Mouse (Mus musculus): ENCODE measurements around the gene Pfdn6. TPM values are rescaled to one million over a fixed set of nuclear protein-coding genes. Genes with fewer than 3 reads are reported as not detected.
"Not testable (repeated sequence)": the region's sequence is repeated elsewhere in the genome, so short reads cannot be mapped to it uniquely, and the experiment has no call there.

Pfdn6 gene
- total RNA-seq, 2 experiments from 2014 or later: 90.5 to 96.1 TPM

DNA sequence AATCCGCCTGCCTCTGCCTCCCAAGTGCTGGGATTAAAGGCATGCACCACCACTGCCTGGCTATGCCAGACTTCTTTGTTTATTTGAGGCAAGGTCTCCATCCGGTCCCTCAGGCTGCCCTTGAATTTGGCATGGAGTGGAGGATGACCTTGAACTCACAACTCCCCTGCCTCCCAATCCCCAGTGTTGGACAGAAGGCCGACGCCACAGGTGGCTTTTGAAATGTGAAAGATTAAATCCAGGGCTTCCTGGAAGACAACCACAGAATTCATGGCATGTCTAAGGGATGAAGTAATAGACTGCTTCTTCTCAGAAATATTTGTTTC, 39.2 kb downstream of the Pfdn6 start:
- no peak for DNase-seq
- intact Hi-C loops (cut with DNase I): no loop called here

DNA sequence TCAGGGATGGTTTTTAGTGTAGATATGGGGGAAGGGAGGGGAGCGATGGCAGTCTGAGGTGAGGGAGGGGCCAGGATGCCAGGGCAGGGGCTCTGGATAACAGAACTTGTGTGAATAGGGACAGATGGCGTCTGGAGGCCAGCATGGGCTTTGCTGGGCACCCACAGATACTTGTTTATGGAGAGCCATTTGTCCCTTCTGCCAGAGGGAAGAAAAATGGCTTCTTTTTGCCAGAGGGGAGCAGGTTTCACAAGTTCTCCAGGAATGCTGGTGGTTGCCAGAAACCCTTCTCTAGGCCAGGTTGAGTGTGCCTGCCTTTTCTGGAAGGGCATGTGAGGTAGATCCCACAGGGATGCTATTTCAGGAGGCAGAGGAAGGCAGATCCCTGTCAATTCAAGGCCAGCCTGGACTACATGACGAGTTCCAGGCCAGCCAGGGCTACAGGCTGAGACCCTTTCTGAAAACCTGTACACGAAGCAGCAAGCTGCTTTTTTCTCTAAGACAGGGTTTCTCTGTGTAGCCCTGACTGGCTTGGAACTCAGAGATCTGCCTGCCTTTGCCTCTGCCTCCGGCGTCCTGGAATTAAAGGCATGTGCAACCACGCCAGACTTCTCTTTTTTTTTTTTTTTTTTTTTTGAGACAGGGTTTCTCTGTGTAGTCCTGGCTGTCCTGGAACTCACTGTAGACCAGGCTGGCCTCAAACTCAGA, 39.7 kb downstream of the Pfdn6 start:
- DNase-seq: no peak

DNA sequence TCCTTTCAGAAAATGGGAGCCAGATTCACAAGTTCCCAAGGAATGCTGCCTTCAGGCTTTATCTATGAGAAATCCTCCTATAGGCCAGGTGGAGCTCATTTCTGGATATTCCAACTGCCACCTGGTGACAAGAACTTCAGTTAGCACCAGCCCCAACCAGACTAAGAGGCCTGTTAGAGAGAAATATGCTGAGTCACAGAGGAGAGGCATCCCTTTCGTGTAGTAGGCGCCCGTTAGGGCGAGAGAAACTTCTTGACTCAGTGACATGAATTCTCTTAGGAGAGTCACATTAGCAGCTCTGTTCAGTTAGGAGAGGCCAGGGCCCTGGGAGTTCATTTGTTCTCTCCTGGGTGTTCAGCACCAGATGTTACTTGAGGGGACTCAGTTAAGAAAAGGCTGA, 40.5 kb downstream of the Pfdn6 start:
- intact Hi-C loops (cut with DNase I): no loop called here
- no peak for DNase-seq

More for the DNA sequence above, 39.7 kb downstream of the Pfdn6 start:
- intact Hi-C loops (cut with DNase I): no loop called here

DNA sequence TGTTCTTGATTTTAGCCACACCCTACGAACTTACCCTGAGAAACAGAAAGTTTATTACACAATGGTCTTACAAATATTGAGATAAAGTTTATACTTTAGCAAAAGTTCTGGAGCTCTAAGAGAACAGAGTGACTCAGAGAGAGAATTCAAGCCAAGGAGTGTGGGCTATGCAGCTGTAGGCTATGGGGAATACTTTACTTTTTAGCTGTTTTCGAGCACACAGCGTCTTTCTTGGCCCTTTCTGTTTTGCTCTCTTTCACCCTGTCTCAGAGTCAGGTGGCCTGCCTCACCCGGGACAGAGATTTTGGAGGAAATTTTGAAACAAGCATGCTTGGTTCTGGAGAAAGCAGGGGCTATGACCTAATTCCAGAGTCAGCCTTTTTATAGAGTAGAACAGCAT, 42.0 kb downstream of the Pfdn6 start:
- DNase-seq; intact Hi-C loops (cut with DNase I): not testable (repeated sequence)

DNA sequence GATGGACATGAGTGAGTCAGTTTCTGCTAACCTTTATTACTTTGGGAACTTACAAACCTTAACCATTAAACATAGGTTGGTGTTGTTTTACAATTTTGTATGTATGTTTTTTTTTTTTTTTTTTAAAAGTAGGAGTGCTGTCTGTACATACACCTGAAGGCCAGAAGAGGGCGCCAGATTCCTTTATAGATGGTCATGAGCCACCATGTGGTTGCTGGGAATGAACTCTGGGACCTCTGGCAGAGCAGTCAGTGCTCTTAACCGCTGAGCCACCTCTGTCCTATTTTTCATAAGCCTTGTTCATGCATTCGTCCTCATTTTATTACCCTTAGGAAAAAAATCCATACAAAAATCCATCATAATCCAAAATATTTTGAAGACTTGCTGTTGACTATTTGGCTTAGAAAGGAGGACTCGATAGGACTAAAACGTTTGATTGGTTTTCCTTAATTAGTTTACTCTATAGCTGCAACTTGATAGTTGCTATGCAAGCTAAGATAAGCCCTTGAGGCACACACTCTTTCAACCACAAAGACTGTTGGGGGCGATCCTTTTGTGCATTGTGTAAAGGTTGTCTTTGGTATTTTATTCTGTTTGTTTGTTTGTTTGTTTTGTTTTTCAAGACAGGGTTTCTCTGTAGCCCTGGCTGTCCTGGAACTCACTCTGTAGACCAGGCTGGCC, 42.9 kb downstream of the Pfdn6 start:
- intact Hi-C loops (cut with DNase I): no loop called here

DNA sequence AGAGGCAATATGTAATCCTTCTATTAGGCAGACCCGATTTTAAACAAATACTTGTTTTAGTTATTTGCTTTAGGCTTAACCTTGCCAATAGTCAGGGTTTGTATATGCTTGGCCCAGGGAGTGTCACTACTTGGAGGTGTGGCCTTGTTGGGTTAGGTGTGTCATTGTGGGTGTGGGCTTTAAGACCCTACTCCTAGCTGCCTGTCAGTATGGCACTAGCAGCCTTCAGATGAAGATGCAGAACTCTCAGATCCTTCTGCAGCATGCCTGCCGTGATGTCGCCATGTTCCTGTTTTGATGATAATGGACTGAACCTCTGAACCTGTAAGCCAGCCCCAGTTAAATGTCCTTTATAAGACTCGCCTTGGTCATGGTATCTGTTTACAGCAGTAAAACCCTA, 47.1 kb downstream of the Pfdn6 start:
- DNase-seq; intact Hi-C loops (cut with DNase I): not testable (repeated sequence)

More for the DNA sequence above, 42.9 kb downstream of the Pfdn6 start:
- no peak for DNase-seq

DNA sequence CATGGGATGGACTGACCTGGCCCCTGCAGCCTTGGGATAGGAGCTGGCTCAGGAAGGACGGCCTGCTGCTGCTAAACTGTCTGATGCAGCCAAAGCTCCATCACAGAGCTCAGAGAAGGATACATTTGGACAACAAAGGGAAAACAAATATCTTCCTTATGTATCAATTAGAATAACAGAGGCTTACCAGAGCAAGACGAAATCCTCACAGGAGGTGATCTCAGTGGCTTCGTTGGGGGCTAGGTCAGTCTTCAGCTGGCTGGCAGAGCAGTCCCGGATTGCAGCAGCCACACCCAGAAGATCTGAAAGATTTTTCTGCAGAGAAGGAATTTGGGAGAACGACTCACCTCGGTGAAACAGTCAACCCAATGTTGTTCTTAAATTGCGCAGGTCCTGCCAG, 47.7 kb downstream of the Pfdn6 start:
- intact Hi-C loops (cut with DNase I): no loop called here
- DNase-seq: no peak

DNA sequence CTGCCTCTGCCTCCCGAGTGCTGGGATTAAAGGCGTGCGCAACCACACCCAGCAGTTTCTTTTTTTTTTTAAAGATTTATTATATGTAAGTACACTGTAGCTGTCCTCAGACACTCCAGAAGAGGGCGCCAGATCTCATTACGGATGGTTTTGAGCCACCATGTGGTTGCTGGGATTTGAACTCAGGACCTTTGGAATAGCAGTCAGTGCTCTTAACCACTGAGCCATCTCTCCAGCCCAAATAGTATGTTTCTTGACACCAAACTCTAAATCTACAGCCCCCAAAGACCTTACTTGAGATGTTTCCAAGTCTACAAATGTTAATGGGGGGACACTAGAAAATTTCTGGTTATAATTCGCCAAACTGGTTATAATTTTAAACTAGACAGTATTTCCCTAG, 48.3 kb downstream of the Pfdn6 start:
- intact Hi-C loops (cut with DNase I); DNase-seq: not testable (repeated sequence)

DNA sequence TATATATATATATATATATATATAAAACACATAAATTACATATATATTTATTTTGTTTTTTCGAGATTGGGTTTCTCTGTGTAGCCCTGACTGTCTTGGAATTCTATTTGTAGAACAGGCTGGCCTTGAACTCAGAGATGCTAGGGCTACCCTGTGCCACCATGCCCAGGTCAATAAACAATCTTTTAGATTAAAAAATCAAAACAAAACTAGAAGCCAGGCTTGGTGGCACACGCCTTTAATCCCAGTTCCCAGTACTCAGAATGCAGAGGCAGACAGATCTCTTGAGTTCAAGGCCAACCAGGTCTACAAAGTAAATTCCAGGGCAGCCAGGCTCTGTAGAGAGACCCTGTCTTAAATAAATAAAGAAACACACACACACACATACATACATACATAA, 48.8 kb downstream of the Pfdn6 start:
- DNase-seq: no peak
- intact Hi-C loops (cut with DNase I): no loop called here

DNA sequence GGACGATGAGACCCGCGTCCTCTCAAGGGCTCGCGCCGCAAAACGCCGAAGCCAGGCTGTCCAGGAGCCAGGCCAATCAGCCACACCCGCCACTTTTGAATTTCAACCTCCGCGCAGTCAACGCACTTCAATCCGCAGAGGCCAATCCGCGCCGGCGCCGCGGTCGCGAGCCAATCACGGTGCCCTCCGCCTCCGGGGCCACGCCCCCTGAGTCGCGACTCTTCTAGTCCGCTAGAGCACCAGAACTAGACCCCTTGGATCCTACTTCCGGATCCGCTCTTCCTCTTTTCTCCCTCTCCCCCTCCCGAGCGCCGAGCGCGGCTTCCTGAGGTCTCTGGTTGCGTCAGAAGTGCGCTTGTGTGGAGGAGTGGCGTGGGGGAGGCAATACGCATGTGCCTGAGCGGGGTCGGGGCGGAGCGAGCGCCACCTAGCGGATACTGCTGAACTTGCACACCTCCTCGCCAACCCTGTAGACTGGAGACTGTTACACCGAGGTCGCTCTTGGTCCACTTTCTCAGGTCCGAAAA, 49.5 kb downstream of the Pfdn6 start, which contains the start of gene Kifc1:
TSS of gene Kifc1 (minus strand) at position 129 of the 527 bp plus-strand sequence.
- peak; percentile 100 for DNase-seq
- intact Hi-C loops (cut with DNase I): no loop called here

DNA sequence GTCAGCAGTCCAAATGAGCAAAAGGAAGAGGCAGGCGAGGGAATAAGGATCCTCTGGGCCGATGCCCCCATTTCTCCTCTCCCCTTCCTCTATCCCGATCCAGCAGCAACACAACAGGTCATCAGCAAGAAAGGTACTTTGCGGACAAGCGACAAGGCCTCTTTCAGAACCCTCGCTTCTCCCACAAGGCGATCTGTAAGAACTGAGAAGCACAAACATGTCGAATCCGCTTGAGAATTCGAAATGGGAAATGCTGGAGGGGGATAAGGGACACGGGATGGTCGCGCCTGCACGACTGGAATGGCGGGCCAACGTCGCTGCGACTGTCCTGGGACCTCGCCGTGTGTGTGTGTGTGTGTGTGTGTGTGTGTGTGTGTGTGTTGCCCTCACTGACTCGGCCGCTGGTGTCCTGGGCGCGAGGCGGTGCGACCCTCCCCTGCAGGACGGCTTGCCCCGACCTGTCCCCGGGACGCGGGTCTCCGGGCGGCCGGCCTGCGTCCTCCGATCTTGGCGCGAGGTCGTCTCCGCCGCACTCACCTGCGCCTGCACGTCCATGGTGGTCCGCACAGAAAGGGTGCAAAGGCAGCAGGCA, 50.1 kb downstream of the Pfdn6 start:
- intact Hi-C loops (cut with DNase I); DNase-seq: not testable (repeated sequence)

Other genes with a start within 250 kb of the Pfdn6 start
- gene March2, start 221.7 kb downstream of the Pfdn6 start, total RNA-seq (2021): 10 to 100 TPM; 66.9 to 73.5 TPM
- 100 to 1,000 TPM; 361 to 382 TPM for gene Rab11b, start 179.8 kb downstream of the Pfdn6 start, total RNA-seq (2021)
- gene Angptl4, start 158.5 kb downstream of the Pfdn6 start, total RNA-seq (2021): 10 to 100 TPM in 1 of 2 experiments, 1 to 10 TPM in 1; 9.7 to 10.8 TPM
- 10 to 100 TPM; 38.6 to 44.1 TPM for gene Kank3, start 129.8 kb downstream of the Pfdn6 start, total RNA-seq (2021)
- 1,000 to 10,000 TPM; 1,155 to 1,182 TPM for gene Rps28, start 115.8 kb downstream of the Pfdn6 start, total RNA-seq (2021)
- 100 to 1,000 TPM; 214 to 232 TPM for gene Ndufa7, start 115.8 kb downstream of the Pfdn6 start, total RNA-seq (2021)
- 10 to 100 TPM; 21.6 to 25.4 TPM for gene Cd320, start 97.3 kb downstream of the Pfdn6 start, total RNA-seq (2021)
- not detected for gene Gm7029, start 66.5 kb downstream of the Pfdn6 start, total RNA-seq (2021)
- 1 to 10 TPM; 7.7 to 9.4 TPM for gene Kifc1, start 49.7 kb downstream of the Pfdn6 start, total RNA-seq (2021)
- not detected for gene Platr17, start 35.2 kb downstream of the Pfdn6 start, total RNA-seq (2021)
- 10 to 100 TPM; 37.6 to 39.2 TPM for gene Daxx, start 30.9 kb downstream of the Pfdn6 start, total RNA-seq (2021)
- 10 to 100 TPM; 45.5 to 56.6 TPM for gene Tapbp, start 24.4 kb downstream of the Pfdn6 start, total RNA-seq (2021)
- 10 to 100 TPM; 33.2 to 36.8 TPM for gene Zbtb22, start 24.4 kb downstream of the Pfdn6 start, total RNA-seq (2021)
- 10 to 100 TPM; 74.1 to 75.5 TPM for gene Rgl2, start 10.8 kb downstream of the Pfdn6 start, total RNA-seq (2021)
- 10 to 100 TPM; 30.1 to 36.6 TPM for gene Wdr46, start 317 bp upstream of the Pfdn6 start, total RNA-seq (2021)
- gene B3galt4, start 11.1 kb upstream of the Pfdn6 start, total RNA-seq (2021): 1 to 10 TPM; 6.6 to 6.8 TPM
- gene Vps52, start 15.5 kb upstream of the Pfdn6 start, total RNA-seq (2021): 10 to 100 TPM; 72.2 to 72.6 TPM
- gene Rps18, start 15.7 kb upstream of the Pfdn6 start, total RNA-seq (2021): 100 to 1,000 TPM; 557 to 591 TPM
- 10 to 100 TPM in 1 of 2 experiments, 1 to 10 TPM in 1; 8.2 to 13.8 TPM for gene H2-K1, start 60.0 kb upstream of the Pfdn6 start, total RNA-seq (2021)
- 10 to 100 TPM; 23.6 to 28.2 TPM for gene Ring1, start 84.3 kb upstream of the Pfdn6 start, total RNA-seq (2021)
- 10 to 100 TPM; 41.6 to 45.2 TPM for gene H2-Ke6, start 87.7 kb upstream of the Pfdn6 start, total RNA-seq (2021)
- 10 to 100 TPM; 96.3 to 98.7 TPM for gene Slc39a7, start 91.3 kb upstream of the Pfdn6 start, total RNA-seq (2021)
- gene Rxrb, start 91.5 kb upstream of the Pfdn6 start, total RNA-seq (2021): 10 to 100 TPM; 80.7 to 84.9 TPM
- gene Col11a2, start 99.1 kb upstream of the Pfdn6 start, total RNA-seq (2021): 1 to 10 TPM; 6.8 to 9.8 TPM
- gene H2-Oa, start 152.0 kb upstream of the Pfdn6 start, total RNA-seq (2021): not detected
- gene H2-DMa, start 179.2 kb upstream of the Pfdn6 start, total RNA-seq (2021): 10 to 100 TPM; 19.5 to 20.5 TPM
- gene Brd2, start 182.3 kb upstream of the Pfdn6 start, total RNA-seq (2021): 100 to 1,000 TPM; 247 to 267 TPM
- under 1 TPM; 0.34 to 0.40 TPM for gene H2-DMb2, start 203.0 kb upstream of the Pfdn6 start, total RNA-seq (2021)
- under 1 TPM; 0.46 to 0.97 TPM for gene H2-DMb1, start 212.7 kb upstream of the Pfdn6 start, total RNA-seq (2021)
- 1 to 10 TPM; 2.2 to 3.6 TPM for gene Tap1, start 247.2 kb upstream of the Pfdn6 start, total RNA-seq (2021)
- 1 to 10 TPM in 1 of 2 experiments, under 1 TPM in 1; 0.77 to 1.1 TPM for gene Psmb9, start 247.4 kb upstream of the Pfdn6 start, total RNA-seq (2021)